Mouse (Mus musculus) induced T-regulatory cell, adult 2 months (primary cell): Measurements from ENCODE around the gene Dclre1a.
A peak's percentile ranks its signal among the peaks of the same experiment; 100 is the strongest.
"Not testable (repeated sequence)": the region's sequence is repeated elsewhere in the genome, so short reads cannot be mapped to it uniquely, and the experiment has no call there.

ENCODE experiments used
- DNase-seq: peaks from one replicate; pipeline ENCODE4 v3.0.0-alpha.2; 2012; ENCODE audit warnings: low read depth

Gene Dclre1a

DNA sequence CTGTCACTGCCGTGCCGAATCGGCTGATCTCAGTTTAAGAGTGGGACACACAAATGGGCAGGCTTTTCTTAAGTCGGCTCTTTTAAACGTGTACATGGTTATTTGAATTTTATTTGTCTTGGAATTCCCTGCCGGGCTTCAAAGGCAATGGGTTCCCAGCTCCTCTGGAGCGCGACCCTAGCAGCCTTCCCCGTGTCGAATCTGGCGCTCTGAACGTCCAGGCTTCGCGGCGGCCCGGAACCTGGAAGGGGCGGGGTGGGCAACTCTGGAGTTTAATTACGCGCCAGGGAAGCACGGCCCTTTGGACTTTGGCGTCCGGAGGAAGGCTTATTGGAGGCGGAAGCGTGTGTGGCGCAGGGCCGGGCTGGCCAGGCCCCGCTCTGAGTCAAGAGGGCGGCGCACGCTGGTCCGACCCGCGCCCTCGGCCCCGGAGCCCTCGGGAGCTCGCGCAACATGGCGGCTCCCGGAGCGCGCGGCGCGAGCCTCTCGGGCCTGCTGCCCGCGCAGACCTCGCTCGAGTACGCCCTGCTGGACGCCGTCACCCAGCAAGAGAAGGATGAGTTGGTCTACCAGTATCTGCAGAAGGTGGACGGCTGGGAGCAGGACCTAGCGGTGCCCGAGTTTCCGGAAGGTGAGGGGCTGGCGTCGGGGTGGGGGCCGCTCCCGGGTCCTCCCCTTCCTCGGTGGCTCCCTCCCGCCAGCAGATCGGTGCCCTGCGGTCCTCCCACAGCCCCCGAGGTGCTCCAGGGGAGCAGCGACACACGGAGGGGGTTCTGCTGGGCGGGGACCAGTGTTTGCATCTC, 409 bp upstream of the Dclre1a start, which contains the start of gene Nhlrc2:
Gene Nhlrc2, plus strand, starts transcription at position 32 of the 803 bp plus-strand sequence.
- peak; percentile 92 for DNase-seq

DNA sequence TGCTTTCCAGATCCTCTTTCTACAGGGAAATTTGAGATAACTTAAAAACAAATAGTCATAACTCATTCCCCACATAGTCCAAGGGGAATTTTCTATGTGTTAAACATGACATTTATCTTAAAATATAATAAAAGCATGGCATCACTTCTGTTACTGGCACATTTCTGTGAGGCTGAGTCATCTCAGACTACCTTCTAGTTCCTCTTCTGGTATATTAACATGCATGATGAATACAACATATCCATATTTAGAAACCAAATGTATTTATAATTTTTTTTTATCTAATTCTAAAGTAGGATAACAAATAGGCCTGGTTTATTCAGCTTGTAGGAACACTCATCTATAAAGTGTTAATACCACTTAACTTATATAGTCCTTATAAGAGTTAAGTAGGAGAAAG, 2.0 kb downstream of the Dclre1a start:
- DNase-seq = no peak

DNA sequence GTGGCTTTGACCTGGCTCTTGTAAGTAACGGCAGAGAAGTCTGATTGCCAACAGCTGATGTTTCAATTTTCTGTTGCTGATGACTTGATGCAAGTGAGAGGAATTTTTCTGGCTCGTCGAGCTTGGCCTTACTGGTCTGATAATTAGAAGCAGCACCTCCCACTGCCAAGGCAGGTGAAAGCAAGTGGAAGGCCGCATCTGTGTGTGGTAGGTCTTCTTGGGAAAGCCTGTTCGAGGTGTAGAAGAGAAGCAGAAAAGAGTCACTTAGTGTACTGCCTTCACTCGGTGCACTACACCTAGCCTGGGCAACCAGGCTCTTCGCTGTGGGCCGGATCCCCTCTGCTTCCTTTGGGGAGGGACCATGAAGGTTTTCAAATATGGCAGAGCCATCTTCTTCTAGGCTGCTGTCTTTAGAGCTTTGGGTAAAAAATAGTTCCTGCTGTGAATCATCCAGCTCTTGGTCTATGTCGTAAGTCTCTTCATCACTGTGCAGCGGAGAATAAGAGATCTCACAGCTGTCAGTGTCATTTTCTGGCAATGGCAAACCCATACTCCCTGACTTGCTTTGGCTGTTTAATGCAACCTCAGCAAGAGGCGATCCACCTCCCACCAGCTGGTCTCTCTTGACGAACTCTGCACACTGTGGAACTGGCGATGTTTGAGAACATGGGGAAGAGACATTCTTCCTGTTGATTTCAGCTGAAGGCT, 3.2 kb downstream of the Dclre1a start:
- no peak for DNase-seq

DNA sequence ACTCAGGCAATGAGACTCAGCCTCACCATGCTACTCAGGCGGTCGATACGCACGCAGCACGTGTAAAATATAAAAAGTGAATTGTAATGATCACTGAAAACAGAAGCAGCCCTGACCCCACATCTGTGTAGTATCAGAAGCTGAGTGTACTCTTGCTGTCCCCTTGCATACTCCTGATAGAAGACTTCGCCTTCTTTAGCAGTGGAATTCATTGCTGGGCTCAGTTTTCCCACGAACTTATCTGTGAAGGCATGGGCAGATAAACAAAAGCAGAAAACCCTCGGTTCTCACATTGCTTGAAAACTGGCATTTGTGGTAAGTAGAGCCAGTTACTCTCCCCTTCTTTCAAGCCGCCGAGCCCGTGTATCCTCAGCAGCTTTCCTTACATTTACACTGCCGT, 4.7 kb downstream of the Dclre1a start:
- DNase-seq = no peak

DNA sequence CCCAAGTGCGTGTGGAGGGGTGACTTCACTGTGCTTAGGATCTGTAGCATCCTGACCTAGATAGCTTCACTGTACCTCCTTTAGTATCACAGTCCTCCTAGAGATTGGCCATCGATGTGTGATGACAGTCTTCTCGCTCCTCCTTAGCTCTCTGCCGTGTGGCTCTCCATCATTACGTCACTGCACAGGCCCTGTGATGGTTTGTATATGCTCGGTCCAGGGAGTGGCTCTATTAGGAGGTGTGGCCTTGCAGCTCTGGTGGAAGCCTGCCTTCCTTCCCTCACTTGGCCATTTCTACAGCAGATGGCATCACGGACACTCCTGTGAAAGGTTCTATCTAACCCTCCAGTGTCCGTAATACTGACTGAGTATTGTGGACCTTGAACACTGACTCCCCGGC, 12.3 kb downstream of the Dclre1a start:
- no peak for DNase-seq

DNA sequence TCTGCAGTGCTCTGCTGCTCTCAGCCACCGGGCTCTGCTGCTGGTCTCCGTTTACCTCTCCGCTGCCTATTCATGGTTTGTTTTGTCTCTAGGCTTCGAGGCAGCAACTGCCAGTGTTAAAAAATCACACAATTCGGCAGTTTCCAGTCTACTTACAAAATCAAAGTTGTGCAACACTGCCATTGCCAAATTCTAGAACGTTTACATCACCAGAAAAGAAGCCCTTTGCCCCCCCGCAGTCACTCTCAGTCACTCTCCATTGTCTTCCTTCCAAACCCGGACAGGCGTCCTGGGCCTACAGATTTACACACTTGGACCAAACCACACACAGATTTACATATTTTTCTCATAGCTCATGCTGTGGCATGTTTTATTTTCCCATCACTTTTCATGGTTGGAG, 13.0 kb downstream of the Dclre1a start:
- DNase-seq = no peak

DNA sequence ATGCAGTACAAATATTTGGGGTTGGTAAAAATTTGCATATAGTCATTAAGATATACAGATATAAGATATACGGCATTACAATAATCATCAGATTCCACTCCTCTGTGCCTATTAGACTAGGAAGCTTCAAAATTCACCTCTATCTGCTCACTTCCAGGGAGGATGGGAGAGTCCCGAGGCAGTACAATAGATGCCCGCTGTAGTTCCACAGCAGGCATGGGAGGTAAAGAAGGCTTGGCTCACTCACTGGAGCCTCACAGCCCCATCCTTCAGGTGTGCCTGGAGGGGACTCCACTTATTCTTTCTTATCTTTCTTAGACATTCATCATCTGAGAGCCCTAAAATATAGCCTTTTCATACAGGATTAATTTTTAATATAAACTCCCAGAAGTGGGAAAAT, 13.7 kb downstream of the Dclre1a start:
- no peak for DNase-seq

DNA sequence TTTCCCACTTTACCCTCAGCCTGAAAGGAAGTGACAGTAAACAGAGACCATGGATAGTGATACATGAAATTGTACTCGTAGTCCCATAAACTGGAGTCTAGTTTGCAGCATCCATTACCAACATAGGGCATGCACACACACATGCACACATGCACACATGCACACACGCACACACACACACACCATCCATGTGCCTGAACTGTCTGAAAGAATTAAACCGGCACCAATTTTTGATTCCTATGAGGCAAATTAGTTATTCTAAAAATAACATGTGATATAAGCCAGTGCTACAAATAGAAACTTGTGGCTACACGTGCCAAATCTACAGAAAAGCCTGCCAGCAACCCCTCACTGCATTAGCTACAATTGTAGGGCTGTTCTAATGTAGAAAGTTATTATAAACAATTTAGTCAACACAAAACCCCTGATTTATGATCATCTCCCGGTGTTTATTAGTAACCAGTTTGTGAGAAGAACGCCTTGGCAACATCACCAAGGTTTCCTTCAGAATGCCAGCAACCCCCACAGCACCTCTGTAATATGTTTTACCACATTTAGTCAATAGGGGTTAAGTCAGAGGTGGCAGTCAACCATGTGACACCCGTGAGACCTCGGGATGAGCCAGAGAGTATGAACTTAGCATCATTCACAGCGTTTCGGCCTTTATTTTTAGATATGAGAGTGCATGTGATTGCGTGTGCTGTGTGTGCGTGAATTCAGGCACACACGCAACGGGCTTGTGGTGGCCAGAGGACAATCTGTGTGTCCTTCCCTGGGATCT, 14.5 kb downstream of the Dclre1a start:
- no peak for DNase-seq

DNA sequence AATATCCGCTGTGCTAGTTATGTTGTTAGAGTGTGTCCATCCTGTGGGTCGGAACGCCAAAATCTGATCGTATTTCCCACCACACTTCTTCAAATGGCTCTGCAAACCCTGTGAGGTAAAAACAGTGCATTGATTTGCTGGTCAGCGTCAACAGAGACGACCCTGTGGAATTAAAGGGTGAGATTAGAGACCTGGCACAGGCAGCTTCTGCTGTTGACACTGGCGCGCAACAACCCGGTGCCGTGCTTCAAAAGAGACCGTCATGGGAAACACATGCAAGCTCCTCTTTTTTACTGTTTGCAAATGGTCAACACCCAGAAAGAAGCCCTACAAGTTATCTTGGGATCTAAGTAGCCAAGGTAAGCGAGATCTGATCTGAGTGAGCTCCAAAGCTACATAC, 16.8 kb downstream of the Dclre1a start:
- no peak for DNase-seq

DNA sequence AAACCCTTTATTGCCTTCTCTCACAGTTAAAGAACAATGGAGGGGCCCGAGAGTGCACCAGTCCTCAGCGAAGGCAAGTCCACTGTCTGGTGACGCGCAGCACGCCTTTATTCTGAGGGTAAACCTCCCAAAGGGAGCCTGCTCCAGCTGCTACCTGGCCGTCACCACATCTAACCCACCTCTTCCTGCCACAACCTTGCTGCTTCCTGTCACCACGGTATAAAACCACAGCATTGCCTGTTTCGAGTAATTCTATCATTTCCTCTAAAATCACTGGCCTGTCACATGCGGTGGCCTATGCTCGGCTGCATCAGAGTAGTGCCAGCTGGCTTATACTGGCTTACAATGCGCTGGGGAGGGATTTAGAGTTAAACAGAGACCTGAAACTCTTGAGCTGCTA, 17.5 kb downstream of the Dclre1a start:
- not testable (repeated sequence) for DNase-seq

DNA sequence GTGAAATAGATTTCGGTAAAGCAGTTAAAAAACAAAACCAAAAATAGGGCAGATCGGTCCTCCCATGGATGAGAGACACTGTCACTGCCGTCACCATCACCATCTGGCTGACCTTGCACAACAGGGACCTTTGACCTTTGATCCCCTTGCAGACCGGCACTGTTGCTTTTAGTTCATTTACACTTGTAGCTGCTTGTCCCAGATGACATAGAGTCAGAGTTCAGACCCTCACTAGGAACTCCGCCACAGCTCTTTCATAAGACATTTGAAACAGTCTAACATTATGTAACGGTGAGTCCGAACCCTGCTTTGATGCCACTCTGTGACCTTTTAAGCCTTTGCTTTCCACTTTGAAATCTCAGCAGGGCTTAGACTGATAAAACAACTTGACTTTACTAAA, 28.6 kb downstream of the Dclre1a start:
- not testable (repeated sequence) for DNase-seq

DNA sequence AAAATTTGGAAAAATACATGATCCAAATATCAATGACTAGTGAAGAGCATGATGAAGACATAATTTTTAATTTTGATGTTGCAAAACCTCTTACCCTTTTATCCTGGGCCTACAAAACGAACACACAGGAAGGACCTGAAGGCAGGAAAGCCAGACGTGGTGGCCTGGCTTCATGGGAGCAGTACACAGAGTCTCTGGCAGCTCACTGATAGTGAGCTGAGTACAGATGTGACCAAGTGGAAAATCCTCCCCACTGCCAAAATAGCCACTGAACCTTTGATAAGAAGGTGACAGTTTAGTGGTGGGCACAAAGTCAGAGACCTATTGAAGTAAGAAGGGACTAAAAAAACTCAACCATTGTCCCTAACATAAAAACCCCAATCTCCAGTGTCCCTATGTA, 34.5 kb downstream of the Dclre1a start:
- DNase-seq = not testable (repeated sequence)

DNA sequence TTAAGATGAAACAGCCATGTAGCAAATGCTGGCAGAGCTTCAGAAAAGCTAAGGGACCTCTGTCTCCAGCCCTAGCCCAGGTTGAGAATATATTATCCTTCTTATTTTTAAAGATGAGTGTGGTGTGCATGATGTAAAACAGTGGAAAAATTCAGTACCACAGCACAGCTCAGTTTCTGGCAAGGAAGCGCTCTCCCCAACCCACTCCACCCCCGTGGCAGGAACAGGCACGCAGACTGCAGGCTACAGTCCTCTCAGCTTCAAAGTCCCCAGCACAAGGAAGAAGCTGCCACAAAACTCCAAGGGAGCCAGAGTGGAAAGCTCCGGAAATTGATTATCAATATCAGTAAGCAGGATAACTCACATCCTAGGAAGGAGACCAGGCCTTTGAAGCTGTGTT, 36.8 kb downstream of the Dclre1a start:
- not testable (repeated sequence) for DNase-seq

DNA sequence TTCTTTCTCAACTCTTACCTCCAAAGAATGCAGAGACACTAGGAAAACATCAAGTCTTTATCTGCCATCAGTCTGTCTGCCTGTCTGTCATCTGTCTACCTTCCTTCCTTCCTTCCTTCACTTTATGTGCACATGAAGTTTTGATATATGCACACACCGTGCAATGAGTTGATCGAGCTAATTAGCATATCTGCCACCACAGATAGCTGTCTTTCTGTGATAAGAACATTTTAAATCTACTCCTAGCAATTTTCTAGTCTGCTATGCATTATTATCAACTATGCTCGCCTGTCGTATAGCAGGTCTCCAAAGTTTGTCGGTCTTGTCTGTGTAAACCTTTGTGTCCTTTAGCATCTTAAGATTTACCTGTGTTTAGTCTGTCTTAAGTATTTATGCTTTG, 44.5 kb downstream of the Dclre1a start:
- not testable (repeated sequence) for DNase-seq

DNA sequence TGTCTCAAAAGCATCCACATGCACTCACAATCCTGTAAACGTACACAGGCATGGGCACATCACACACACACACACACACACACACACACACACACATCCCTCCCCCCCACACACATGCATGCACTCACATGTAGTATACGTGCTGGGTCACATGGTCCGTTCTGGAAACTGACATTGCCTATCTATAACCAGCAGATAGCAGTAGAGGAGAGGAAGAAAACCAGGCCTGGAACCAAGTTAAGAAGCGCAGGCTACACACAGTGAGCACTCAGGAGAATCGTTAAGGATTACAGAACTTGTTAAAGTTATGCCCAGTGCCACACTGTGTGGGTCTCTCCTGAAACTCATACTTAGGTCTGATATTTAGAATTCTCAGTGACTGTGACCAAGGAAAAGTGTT, 45.0 kb downstream of the Dclre1a start:
- DNase-seq = not testable (repeated sequence)

DNA sequence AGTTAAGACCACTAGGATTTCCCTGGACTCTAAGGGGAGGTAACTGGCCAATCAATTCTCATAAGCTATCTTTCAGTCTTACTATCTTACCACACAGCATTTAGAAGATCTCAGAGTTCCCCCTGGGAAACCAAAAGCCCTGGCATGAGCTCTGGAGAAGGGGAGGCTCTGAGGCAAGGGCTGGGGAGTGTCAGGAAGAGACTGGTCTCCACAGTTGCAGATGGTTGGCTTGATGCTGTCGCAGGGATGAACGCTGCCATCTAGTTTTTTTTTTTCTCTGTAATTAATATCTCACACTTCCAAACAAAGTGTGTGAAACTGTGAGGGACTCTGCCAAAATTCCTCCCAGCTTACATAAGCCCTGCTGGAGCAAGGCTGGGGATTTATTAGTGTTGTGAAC, 53.9 kb downstream of the Dclre1a start:
- DNase-seq = not testable (repeated sequence)

DNA sequence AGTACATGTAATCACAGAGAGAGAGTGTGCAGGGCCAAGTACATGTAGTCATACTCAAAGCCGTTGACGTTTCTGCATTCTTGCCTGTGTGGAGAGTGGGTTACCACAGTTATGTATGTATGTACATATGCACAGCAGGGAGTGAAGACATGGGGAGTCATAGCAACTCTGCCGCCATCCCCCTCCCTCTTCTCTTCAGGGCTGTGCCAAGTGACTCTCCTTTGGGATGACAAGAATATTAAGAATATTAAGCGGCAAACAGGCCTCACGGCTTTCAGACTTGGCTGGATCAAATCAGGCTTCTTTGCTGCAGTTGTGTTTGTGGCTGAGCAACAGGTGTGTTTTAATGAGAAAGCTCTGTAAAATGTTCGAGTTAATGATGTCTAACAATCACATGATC, 58.4 kb downstream of the Dclre1a start:
- no peak for DNase-seq

DNA sequence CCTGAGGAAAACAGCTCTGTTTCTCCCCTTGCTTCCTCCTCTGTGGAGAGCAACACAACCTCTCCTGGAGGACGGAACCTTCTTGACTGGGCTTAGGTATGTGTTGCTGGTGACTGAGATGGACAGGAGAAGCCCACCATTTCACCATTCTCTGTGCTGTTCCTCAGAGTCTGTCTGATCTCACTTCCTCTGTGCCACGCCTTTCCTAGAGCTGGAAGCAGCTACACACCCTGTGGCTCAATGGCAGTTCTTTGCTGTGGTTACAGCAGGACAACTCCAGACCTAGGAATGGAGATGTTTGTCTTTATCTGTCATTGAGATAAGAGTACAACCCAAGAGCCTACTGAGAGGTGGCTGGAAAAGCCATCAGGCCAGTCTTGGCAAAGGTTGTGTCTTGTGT, 60.7 kb downstream of the Dclre1a start:
- DNase-seq = no peak

DNA sequence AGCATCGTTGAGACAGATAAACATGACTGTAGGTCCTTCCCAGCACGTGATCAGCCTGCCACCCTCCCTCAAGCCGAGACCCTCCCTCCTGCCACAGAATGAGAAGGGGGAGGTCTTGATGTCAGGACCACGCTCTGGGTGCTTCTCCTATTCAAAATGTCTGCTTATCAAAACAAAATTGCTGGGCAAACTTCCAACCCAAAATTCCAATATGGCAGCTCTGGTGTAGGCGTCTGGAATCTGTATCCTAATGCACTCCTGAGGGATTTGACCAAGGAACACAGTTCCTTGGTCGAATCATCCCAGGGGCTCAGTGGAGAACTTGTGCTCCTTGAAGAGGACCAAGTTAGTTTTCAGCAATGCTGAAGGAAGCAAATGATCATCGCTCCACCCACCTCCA, 61.1 kb downstream of the Dclre1a start:
- DNase-seq = no peak

DNA sequence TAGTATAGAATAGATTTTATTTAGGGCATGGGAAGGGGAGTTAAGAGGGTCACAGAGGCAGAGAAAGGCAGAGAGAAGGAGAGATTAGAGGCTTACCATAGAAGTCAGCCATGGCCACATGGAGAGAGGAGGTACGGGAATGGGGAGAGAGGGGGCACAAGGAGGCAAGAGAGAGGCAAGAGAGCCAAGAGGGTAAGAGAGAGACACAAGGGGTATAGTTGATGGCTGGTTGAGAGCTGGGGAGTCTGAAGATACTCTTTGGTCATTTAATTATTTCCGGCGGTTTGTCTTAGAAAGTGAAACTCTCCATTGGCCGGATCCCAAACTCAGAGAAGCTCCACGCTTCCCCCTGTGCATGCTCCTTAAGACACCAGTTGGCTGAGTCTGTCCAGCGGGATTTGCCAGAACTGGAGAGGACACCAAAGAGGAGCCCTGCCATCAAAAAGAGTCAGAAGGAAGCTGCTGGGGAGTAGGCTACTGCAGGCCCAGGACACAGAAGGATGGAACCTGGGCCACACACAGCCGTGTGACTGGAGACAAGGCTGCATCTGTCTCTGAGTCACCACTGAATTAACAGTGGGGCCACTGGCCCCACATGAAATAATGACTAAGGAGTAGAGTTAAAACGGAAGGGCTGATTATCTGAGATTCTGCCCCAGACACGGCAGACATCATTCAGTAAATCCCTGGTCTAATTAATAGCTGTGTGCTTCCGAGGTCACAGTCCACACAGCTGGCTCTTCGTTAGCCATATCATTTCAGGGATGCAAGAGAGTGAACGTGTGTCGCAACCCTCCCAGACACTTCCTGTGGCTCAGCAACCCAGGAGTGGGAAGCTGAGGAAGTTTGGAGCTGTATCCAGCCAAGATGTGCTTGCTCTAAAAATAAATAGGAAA, 62.4 kb downstream of the Dclre1a start:
- DNase-seq = no peak

DNA sequence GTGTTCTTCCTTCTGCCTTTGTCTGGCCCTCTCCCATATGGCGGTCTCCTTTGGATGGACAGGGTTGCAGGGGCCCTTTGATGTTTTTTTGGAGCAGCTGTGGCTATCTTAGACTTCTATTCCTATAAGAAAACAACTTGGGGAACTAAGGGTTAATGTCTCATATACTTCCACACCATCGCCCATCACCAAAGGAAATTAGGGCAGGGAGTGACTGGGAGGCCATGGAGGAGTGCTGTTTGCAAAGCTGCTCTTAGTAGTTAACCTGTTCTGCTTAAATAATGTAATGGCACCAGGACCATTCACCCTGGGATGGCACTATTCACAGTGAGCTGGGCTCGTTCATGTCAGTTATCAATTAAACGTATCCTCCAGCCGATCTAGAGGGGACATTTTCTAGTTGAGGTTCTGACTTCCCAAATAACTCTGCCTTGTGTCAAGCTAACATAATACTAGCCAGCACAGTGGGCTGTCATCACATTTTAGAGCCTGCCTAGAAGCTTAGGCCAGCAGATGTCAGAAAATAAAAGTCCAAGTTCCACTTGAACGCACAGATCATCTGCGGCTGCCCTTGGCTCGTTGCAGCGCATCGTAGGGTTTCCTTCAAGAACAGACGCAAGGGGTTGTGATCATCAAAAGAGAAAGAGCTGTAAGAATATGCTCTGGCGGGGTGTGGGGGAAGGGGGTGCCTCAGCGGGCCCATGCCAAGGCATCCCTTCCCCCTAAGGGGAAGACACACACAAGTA, 63.2 kb downstream of the Dclre1a start:
- no peak for DNase-seq
